In genomic region chr7:58618048-58618447, GRCm38 (mm10) we compare ENCODE assay signal across 21 mouse cellular contexts. TPM values are rescaled to one million over a fixed set of nuclear protein-coding genes. Genes with fewer than 3 reads are reported as not detected.
DNase-seq lines count a peak whose midpoint lies in the region; ATAC-seq lines count a peak whose summit lies in the region.
"Had no signal": no experiment of that assay in that cellular context is flagged by ENCODE, and none has a peak within 500 bp of the region (broad histone marks: within the 10 kb centered on the region; RNA-seq: fewer than 3 reads in every experiment).

No protein-coding gene starts in this region.

- H3K36me3 ChIP-seq in embryonic facial prominence, embryonic 11.5 days (replicated peaks; ENCODE audit: control insufficient read depth, insufficient read depth, low read depth, low read length) = no peaks in the 10 kb centered on the region
- H3K36me3 ChIP-seq in embryonic facial prominence, embryonic 10.5 days (replicated peaks) = no peaks in the 10 kb centered on the region
- no peaks in the 10 kb centered on the region for H3K36me3 ChIP-seq in kidney, embryonic 16.5 days (ENCODE audit: insufficient read depth, low read length)
- H3K36me3 ChIP-seq in midbrain, embryonic 14.5 days (ENCODE audit: control insufficient read depth, insufficient read depth, low read length) = no peaks in the 10 kb centered on the region
- H3K36me3 ChIP-seq: embryonic facial prominence, embryonic 13.5 days; G1E; heart, embryonic 12.5 days; hindbrain, embryonic 15.5 days had no signal

- 52% methylated on average over 1 of the region's 1 CpGs for WGBS in embryonic facial prominence, embryonic 11.5 days
- 52% methylated on average over 1 of the region's 1 CpGs for WGBS in embryonic facial prominence, embryonic 10.5 days
- WGBS in kidney, embryonic 16.5 days = 44% methylated on average over 1 of the region's 1 CpGs
- WGBS in midbrain, embryonic 14.5 days = 67% methylated on average over 1 of the region's 1 CpGs

- no peak overlapping the region for H3K4me2 ChIP-seq in embryonic facial prominence, embryonic 11.5 days (ENCODE audit: low read depth, low read length)
- H3K4me2 ChIP-seq in kidney, embryonic 16.5 days (replicated peaks; ENCODE audit: low read depth, low read length) = no peak overlapping the region
- H3K4me2 ChIP-seq in midbrain, embryonic 14.5 days (ENCODE audit: low read length) = no peak overlapping the region
- H3K4me2 ChIP-seq: embryonic facial prominence, embryonic 13.5 days; forebrain, embryonic 13.5 days; heart, embryonic 12.5 days; hindbrain, embryonic 15.5 days had no signal

- no peak for ATAC-seq in embryonic facial prominence, embryonic 11.5 days (replicated peaks; ENCODE audit: insufficient number of reproducible peaks, low FRiP score, low TSS enrichment, low read depth)
- no peak for ATAC-seq in kidney, embryonic 16.5 days (ENCODE audit: low FRiP score, low TSS enrichment)
- no peak for ATAC-seq in midbrain, embryonic 14.5 days (ENCODE audit: low FRiP score, low TSS enrichment)
- ATAC-seq in frontal cortex, adult (ENCODE audit: low TSS enrichment) = no peak
- ATAC-seq: forebrain, embryonic 13.5 days; forebrain, postnatal 0 days; intestine, postnatal 0 days had no signal

- no peaks in the 10 kb centered on the region for H3K9me3 ChIP-seq in embryonic facial prominence, embryonic 11.5 days (replicated peaks; ENCODE audit: control insufficient read depth, low read length)
- H3K9me3 ChIP-seq in embryonic facial prominence, embryonic 10.5 days = no peaks in the 10 kb centered on the region
- H3K9me3 ChIP-seq in kidney, embryonic 16.5 days (ENCODE audit: low read length) = no peaks in the 10 kb centered on the region
- H3K9me3 ChIP-seq in midbrain, embryonic 14.5 days (ENCODE audit: control insufficient read depth, low read length) = no peaks in the 10 kb centered on the region
- H3K9me3 ChIP-seq: embryonic facial prominence, embryonic 13.5 days; forebrain, embryonic 13.5 days; heart, embryonic 12.5 days; hindbrain, embryonic 15.5 days had no signal

- H3K4me3 ChIP-seq in embryonic facial prominence, embryonic 11.5 days (ENCODE audit: low read depth, low read length) = no peak overlapping the region
- no peak overlapping the region for H3K4me3 ChIP-seq in embryonic facial prominence, embryonic 10.5 days
- H3K4me3 ChIP-seq in kidney, embryonic 16.5 days (ENCODE audit: low read length) = no peak overlapping the region
- no peak overlapping the region for H3K4me3 ChIP-seq in midbrain, embryonic 14.5 days (replicated peaks; ENCODE audit: low read depth, low read length)
- H3K4me3 ChIP-seq: embryonic facial prominence, embryonic 13.5 days; forebrain, embryonic 13.5 days; gastrocnemius, adult 2 months; heart, embryonic 12.5 days; hindbrain, embryonic 15.5 days had no signal

- no peaks in the 10 kb centered on the region for H3K4me1 ChIP-seq in embryonic facial prominence, embryonic 11.5 days (ENCODE audit: control insufficient read depth, insufficient read depth, low read length)
- no peaks in the 10 kb centered on the region for H3K4me1 ChIP-seq in embryonic facial prominence, embryonic 10.5 days
- no peaks in the 10 kb centered on the region for H3K4me1 ChIP-seq in kidney, embryonic 16.5 days (ENCODE audit: insufficient read depth, low read length)
- no peaks in the 10 kb centered on the region for H3K4me1 ChIP-seq in midbrain, embryonic 14.5 days (ENCODE audit: control insufficient read depth, insufficient read depth, low read length)
- H3K4me1 ChIP-seq: embryonic facial prominence, embryonic 13.5 days; forebrain, embryonic 13.5 days; heart, embryonic 12.5 days; hindbrain, embryonic 15.5 days had no signal

- H3K27me3 ChIP-seq in embryonic facial prominence, embryonic 11.5 days (ENCODE audit: control insufficient read depth, insufficient read depth, low read length) = no peaks in the 10 kb centered on the region
- H3K27me3 ChIP-seq in embryonic facial prominence, embryonic 10.5 days (replicated peaks; ENCODE audit: low read depth, poor library complexity, severe bottlenecking) = no peaks in the 10 kb centered on the region
- no peaks in the 10 kb centered on the region for H3K27me3 ChIP-seq in kidney, embryonic 16.5 days (ENCODE audit: insufficient read depth, low read length)
- no peaks in the 10 kb centered on the region for H3K27me3 ChIP-seq in midbrain, embryonic 14.5 days (ENCODE audit: control insufficient read depth, insufficient read depth, low read length)
- H3K27me3 ChIP-seq: embryonic facial prominence, embryonic 13.5 days; forebrain, embryonic 13.5 days; heart, embryonic 12.5 days; hindbrain, embryonic 15.5 days had no signal

- H3K27ac ChIP-seq in embryonic facial prominence, embryonic 11.5 days (replicated peaks; ENCODE audit: low read depth, low read length) = no peak overlapping the region
- H3K27ac ChIP-seq in embryonic facial prominence, embryonic 10.5 days (replicated peaks) = no peak overlapping the region
- no peak overlapping the region for H3K27ac ChIP-seq in kidney, embryonic 16.5 days (ENCODE audit: low read length)
- H3K27ac ChIP-seq in midbrain, embryonic 14.5 days (replicated peaks; ENCODE audit: low read depth, low read length) = no peak overlapping the region
- H3K27ac ChIP-seq: embryonic facial prominence, embryonic 13.5 days; forebrain, embryonic 13.5 days; gastrocnemius, adult 2 months; hindbrain, embryonic 15.5 days had no signal

- peak; percentile 10 for DNase-seq in embryonic facial prominence, embryonic 11.5 days (ENCODE audit: low spot score)
- no peak for DNase-seq in embryonic facial prominence, embryonic 10.5 days (ENCODE audit: low spot score)
- DNase-seq in embryo, embryonic 10.5 days (ENCODE audit: low spot score) = peak; percentile 34
- DNase-seq in mesoderm, embryonic 11.5 days (ENCODE audit: low read depth, low spot score) = peak; percentile 21
- DNase-seq in midbrain, embryonic 14.5 days = no peak
- DNase-seq: adrenal gland, postnatal 25 days; cerebellum, adult 11 months; cerebellum, adult 8-10 months; cerebellum, postnatal 14 days; forebrain, postnatal 0 days; gastrocnemius, adult 2 months; gastrocnemius, postnatal 25 days; heart, postnatal 36 days had no signal

- H3K9ac ChIP-seq in embryonic facial prominence, embryonic 11.5 days (replicated peaks; ENCODE audit: low read length) = no peak overlapping the region
- no peak overlapping the region for H3K9ac ChIP-seq in kidney, embryonic 16.5 days (replicated peaks; ENCODE audit: low read length)
- no peak overlapping the region for H3K9ac ChIP-seq in midbrain, embryonic 14.5 days (replicated peaks; ENCODE audit: low read length)
- H3K9ac ChIP-seq: embryonic facial prominence, embryonic 13.5 days; forebrain, embryonic 13.5 days; forebrain, postnatal 0 days; heart, embryonic 12.5 days; hindbrain, embryonic 15.5 days had no signal

RNA-seq across cellular contexts. Expression of gene Atp10a, which starts 37.9 kb away (rescaled TPM):
- polyA plus RNA-seq in embryonic facial prominence, embryonic 11.5 days (2014; fragmentation: Nextera tagmentation; extraction: Ambion mirVana) = 1.9 and 2.5 TPM in 2 replicates
- 2.2 and 2.8 TPM in 2 replicates for polyA plus RNA-seq in embryonic facial prominence, embryonic 10.5 days (2016; fragmentation: Nextera tagmentation; extraction: Ambion mirVana)
- polyA plus RNA-seq in kidney, embryonic 16.5 days (2015; fragmentation: Nextera tagmentation; extraction: Ambion mirVana) = 3.6 and 4.0 TPM in 2 replicates
- polyA plus RNA-seq in midbrain, embryonic 14.5 days (2014; fragmentation: Nextera tagmentation; extraction: Ambion mirVana) = 0.86 and 1.1 TPM in 2 replicates
- polyA plus RNA-seq: G1E had no signal

Comparison
In these comparisons a context has a peak if more than half of its experiments do, and no peak if none do; other contexts are left out.
1. DNase-seq: peak in embryonic facial prominence, embryonic 11.5 days (single experiment), embryo, embryonic 10.5 days (single experiment) and mesoderm, embryonic 11.5 days (single experiment); none in embryonic facial prominence, embryonic 10.5 days (single experiment) and midbrain, embryonic 14.5 days (single experiment).